Mouse (Mus musculus) frontal cortex, postnatal 14 days (tissue): ENCODE data around the gene Cacna1g.

Experiments used
- DNase-seq, 2 experiments: peaks; one replicate each; pipeline ENCODE4 v3.0.0; 2022; ENCODE audit warnings: low spot score in 2 of 2

The Cacna1g gene

GRCm38 (mm10) chr11:94447017-94447416, 27.0 kb downstream of the Cacna1g start:
- DNase-seq, result no peak

- DNase-seq, result no peak
Measured at GRCm38 (mm10) chr11:94445300-94445699, 28.7 kb downstream of the Cacna1g start.

GRCm38 (mm10) chr11:94444829-94445228, 29.2 kb downstream of the Cacna1g start:
- DNase-seq, result no peak

DNA sequence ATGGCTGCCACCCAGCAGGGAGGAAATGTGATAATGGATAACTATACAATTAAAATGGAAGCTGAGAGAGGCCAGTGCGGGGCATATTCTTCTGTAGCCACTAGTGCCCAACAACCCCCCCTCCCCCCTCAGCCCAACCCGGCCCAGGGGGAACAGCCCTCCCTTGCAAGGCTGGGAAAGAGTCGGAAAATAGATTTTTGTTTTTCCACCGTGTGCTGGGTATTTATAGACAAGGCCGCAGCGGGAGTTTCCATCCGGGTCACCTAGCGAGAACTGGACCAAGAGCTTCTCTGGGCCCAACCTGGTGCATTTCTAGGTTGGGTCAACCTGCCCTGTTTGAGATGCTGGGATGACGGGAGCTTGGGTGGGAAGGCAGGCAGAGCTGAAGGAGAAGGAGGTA, 32.2 kb downstream of the Cacna1g start:
- DNase-seq, result no peak

- no peak for DNase-seq
Measured at GRCm38 (mm10) chr11:94441122-94441521, 32.9 kb downstream of the Cacna1g start.

- DNase-seq, result no peak
Measured at GRCm38 (mm10) chr11:94440421-94440820, 33.6 kb downstream of the Cacna1g start.

DNA sequence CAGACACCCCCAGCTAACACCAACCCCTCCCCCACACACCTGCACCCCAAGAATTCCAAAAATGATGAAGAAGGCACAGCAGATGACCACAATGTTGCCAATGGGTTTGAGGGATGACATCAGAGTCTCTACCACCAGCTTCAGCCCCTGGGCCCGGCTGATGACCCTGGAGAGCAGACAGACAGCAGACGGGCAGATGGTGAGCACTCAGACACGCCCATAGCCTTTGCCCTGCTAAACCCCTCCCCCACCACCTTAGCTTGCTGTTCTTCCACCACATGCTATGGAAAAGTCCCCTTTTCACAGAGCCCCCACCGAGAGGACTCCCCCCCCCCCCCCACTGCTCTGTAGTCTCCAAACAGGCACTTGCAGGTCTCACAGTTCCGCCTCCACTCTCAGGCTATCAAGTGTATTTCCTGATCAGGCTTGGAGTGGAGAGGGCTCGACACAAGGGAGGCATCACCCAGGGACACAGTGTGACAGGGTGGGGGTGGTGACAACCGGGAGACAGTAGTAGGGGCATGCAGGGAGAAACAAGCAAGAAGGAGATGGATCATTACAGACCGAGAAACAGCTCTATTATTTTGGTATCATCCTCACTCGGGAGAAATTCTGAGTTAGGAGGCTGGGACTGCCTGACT, 44.9 kb downstream of the Cacna1g start:
- no peak for DNase-seq

DNA sequence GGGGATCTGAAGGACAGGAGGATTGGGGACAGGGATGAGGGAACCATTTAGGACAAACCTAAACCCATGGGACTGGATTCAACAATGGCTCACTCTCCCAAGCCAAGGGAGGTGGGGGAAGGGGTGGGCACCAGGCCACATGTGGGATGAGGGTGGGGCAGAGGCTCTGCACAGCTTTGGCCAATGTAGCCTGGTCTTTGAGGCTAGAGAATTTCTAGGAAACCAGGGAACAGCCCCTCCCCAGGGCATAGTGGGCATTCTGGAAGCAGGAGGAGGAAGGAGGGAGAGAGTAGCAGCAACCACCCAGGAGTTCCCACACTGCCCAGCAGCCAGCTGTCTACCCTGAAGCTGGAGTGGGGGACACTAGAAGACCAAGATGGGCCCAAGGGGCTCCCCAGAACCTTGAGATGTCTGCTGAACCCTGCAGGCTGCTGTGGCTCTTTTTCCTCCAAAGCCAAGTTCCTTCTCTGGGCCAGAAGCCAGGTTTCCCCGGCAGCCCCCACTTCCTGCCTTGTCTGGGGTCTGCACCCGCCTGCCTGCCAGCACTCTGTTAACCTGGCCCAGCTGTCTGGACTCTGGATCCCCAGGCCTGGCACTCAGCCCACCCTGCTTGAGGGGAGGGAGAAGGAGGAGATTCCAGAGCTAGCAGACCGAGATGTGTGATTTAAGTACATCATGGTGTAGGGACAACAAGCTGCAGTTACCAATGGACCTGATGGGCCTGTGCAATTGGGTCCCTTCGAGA, 45.7 kb downstream of the Cacna1g start:
- peak; percentile 51 to 72 for DNase-seq

DNA sequence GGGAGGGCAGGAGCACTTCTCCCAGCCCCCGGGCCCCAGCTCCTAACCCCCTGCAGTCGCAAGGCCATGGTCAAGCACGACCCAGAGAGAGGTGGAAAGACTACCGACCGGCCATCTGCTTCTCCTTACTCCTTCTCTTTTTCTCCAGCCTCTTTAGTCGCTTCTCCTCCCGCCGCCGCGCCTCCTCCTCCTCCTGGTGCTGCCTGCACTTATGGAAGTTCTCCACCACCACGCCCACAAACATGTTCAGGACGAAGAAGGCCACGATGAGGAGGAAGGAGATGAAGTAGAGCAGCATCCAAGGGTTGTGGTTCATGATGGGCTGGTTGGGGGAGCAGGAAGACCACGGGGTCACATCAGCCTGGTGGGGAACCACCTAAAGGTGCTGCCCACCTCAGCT, 48.3 kb downstream of the Cacna1g start:
- DNase-seq, result no peak

GRCm38 (mm10) chr11:94425215-94425614, 48.8 kb downstream of the Cacna1g start:
- no peak for DNase-seq

DNA sequence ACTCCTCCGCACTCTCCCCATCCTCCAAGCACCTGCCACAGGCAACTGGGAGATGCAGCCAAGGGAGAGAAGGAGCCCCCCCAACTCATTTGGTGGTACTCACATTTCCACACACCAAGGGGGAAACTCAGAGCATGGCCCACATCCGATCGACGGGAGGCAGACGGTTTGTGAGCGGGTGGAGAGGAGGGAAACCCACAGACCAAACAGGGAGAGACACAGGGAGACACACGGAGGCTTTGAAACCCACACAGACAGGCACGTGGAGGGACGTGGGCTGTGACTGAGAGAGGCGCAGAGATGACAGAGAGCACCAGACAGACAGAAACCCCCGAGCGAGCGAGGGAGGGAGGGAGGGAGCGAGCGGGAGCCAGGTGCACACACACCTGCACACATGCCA, 49.6 kb downstream of the Cacna1g start:
- DNase-seq, result no peak

- no peak for DNase-seq
Measured at GRCm38 (mm10) chr11:94423855-94424254, 50.1 kb downstream of the Cacna1g start.

DNA sequence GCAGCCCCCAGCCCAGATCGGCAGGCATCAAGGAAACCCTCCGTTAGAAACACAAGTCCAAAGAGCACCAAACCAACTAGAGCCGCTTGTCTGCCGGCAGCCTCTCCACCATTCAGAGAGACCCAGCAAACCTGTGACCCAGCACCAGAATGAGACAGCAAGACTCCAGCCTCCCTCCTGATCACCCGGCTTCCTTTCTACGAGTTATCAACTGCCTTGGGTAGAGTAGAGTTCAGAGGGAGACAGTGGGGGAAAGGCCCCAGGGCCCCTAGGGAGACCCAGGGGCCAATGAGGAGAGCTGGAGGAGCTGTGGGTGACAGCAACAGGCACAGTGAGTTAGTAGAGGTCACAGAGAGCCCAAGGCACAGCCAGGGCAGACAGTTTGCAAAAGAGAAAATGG, 53.0 kb downstream of the Cacna1g start:
- no peak for DNase-seq

GRCm38 (mm10) chr11:94420325-94420724, 53.7 kb downstream of the Cacna1g start:
- no peak for DNase-seq

GRCm38 (mm10) chr11:94419004-94419727, 54.8 kb downstream of the Cacna1g start:
- DNase-seq, result no peak

- DNase-seq, result no peak
Measured at GRCm38 (mm10) chr11:94414042-94414441, 60.0 kb downstream of the Cacna1g start.

DNA sequence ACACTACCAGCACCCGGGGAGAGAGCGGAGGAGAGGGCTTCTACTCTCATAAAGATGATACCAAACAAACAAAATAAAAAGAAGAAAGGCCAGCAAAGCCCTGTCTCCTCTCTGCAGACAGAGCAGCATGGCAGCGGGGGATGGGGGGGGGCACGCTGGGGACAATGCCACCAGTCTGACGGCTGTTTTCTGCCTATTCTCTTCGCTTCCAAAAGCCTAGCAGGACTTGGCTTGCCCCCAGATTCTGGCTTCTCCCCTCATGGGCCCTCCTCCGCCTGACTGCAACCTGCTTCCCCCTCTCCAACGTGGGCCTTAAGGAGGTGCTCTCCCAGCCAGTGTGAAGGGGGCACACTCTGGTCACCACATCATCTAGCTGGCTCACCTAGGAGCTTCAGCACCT, 60.5 kb downstream of the Cacna1g start:
- no peak for DNase-seq

GRCm38 (mm10) chr11:94412998-94413469, 61.0 kb downstream of the Cacna1g start:
- DNase-seq, result no peak

DNA sequence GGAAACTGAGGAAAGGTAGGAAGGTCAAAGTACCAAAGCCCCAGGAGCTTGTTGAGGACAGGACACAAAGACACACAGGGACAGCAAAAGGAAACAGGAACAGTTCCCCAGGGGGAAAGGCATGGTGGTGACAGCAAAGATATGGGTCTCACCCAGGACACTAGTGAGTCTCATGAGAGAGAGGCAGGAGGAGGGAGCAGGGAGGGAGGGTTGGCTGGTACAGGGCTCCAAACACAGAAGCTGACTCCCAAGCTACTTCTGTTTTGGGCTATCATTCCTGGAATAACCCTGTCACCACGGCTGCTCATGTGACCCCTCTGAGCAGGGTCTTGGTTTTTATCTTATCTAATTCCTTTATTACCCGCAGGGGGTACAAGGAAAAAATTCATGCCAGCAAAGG, 61.4 kb downstream of the Cacna1g start:
- DNase-seq, result no peak

DNA sequence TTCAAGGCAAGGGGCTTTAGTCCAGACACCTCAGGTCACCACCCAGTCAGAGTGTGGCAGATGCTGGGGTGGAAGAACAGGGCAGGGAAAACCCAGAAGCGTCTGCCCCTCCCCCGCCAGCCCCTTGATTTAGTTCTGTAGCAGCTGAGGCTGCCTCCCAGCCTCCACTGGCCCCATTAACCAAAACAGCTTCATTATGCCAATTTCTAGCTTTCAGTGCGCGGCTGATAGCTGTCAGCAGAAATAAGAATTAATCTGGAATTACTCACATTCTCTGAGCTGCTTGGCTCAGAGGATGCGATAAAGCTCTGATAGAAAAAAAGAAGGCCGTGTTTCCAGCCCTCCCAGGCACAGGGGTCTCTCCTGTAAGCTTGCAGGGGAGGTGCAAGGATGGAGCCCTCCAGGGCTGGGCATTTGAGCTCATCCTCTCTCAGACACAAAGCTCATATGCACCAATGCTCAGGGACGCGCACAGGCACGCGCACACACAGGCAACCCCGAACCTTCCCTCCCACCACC, 66.1 kb downstream of the Cacna1g start:
- DNase-seq, result no peak

DNA sequence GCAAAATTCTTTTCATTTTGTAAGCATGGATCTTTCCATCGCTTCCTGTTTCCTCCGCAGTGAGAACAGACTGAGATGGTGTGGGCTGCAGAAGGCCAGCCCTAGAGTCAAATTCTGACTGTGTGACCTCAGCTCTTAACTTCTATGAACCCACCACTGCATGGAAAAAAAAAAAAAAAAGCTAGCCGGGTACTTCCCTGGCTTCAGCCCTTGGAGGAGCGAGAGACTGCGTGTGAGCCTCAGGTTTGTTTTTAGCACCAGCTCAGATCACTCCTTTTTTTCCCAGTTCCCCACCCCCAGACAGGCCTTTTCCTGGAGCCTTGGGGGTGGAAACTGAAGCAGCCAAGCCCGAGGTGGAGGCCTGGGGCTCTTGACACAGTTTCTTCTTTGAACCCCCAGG, 68.7 kb downstream of the Cacna1g start:
- DNase-seq, result no peak

- peak; percentile 73 to 78 for DNase-seq
Measured at GRCm38 (mm10) chr11:94404641-94405260, 69.2 kb downstream of the Cacna1g start.
